Mouse (Mus musculus): Measurements from ENCODE around the gene Sash1.

Sash1 gene

GRCm38 (mm10) chr10:8685269-8685668 lies 200.6 kb downstream of the Sash1 start:
- in situ Hi-C loops (cut with MseI, MboI) = loop anchor here in 1 of 2 experiments (25.0 kb wide), 1 partner anchor 823 kb away; no protein-coding TSS in a partner anchor

GRCm38 (mm10) chr10:8682900-8683299 lies 203.0 kb downstream of the Sash1 start:
- in situ Hi-C loops (cut with MseI, MboI) = loop anchor here in 1 of 2 experiments (25.0 kb wide), 1 partner anchor 821 kb away; no protein-coding TSS in a partner anchor

- in situ Hi-C loops (cut with MseI, MboI) = loop anchor here in 1 of 2 experiments (25.0 kb wide), 1 partner anchor 820 kb away; no protein-coding TSS in a partner anchor
Measured at GRCm38 (mm10) chr10:8682341-8682740, 203.5 kb downstream of the Sash1 start.

GRCm38 (mm10) chr10:8676722-8677121 lies 209.1 kb downstream of the Sash1 start:
- in situ Hi-C loops (cut with MseI, MboI) = loop anchor here in 1 of 2 experiments (25.0 kb wide), 1 partner anchor 814 kb away; no protein-coding TSS in a partner anchor
